Mouse (Mus musculus) macrophage (primary cell): Measurements from ENCODE around the gene Cracr2b. TPM values are rescaled to one million over a fixed set of nuclear protein-coding genes. Genes with fewer than 3 reads are reported as not detected.

Source experiments
- H3K27ac ChIP-seq: fragments of 350-480 bp; formaldehyde crosslinking; 2 replicates; pipeline ENCODE4 v1.9.0; 2021
- H3K36me3 ChIP-seq: fragments of 350-480 bp; formaldehyde crosslinking; 2 replicates; pipeline ENCODE4 v1.9.0; 2021; ENCODE audit errors: inconsistent target
- H3K4me3 ChIP-seq: fragments of 350-480 bp; formaldehyde crosslinking; 2 replicates; pipeline ENCODE4 v1.9.0; 2021; ENCODE audit errors: inconsistent target
- H3K79me2 ChIP-seq: fragments of 350-480 bp; formaldehyde crosslinking; 2 replicates; pipeline ENCODE4 v1.9.0; 2021; ENCODE audit errors: inconsistent target
- WGBS: methylation state at CpG from one replicate; pipeline ENCODE4 v1.1.7; 2026; ENCODE audit warnings: inconsistent platforms; ENCODE audit not compliant: missing documents; 5-methylcytosine and 5-hydroxymethylcytosine counted together
- polyA plus RNA-seq: library from polyadenylated mRNA; stranded (reverse); fragments of 250-400 nt; gene quantifications from 3 replicates; pipeline ENCODE4 v1.2.4, GENCODE M21; 2018; ENCODE audit warnings: inconsistent platforms

Gene Cracr2b
- polyA plus RNA-seq, 1 experiment from 2014 or later, result 22.0 TPM

DNA sequence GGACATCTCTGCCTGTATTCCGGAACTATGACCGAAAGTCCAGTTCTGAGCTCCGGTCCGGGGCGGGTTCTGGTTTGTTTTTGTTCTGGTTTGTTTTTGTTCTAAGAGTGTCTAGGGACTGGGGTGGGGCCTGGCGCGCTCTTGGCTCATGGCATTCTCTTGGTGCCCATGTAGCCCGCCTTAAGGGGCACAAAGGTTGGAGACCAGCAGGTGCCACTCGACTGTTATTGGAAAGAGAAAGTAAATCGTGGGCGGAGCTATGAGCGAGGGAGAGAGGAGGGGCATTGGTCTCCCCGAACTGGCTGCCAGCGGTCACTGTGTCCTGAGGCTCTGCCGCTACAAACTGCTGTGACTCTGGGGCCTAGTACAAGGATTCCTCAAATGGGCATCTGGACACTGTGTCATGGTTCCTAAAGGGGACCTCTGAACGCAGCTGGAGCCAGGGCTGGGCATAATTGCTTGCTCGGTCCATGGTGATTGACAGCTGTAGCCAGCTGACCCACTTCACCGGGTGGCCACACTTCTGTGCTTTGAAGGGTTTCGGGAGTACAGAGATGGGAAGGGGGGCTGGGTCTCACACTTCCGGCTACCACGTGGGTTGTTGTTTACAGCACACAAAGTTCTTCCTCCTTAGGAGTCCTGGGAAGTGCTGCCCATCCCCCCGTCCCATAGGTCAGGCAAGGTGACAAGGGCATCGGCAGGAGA, 5.1 kb upstream of the Cracr2b start:
- peak overlapping the region; percentile 77 for H3K27ac ChIP-seq
- H3K79me2 ChIP-seq, result peaks cover 21% of the 10 kb centered on the region
- WGBS, result 2% methylated on average over 20 of the region's 23 CpGs
- H3K36me3 ChIP-seq, result peaks cover 18% of the 10 kb centered on the region; the same call in 1 of the 2 replicates
- peak overlapping the region; percentile 90 for H3K4me3 ChIP-seq

DNA sequence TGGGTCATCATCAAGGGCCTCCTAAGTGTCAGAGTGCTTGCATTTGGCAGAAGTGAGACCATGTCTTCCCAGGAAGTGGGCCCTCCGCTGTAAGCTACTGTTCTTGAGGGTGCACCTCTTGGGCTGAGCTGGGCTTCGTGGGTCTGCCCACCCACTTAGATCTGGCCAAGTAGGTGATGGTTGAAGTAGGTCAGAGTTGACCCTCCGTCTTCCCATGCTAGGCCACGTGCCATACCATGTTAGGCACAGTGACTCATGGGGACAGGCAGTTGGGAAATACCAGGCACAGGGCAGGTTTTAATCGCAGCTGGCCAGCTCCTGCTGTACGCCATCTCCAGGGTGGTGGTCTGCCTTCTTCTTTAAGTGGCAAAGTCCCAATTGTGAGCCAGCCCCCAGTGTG, 4.2 kb upstream of the Cracr2b start:
- 39% methylated on average over 6 of the region's 6 CpGs for WGBS
- Histone ChIP-seq H3K27ac (peak overlapping the region; percentile 77), H3K36me3 (peaks cover 15% of the 10 kb centered on the region; the same call in 1 of the 2 replicates), H3K4me3 (no peak overlapping the region; the same call in 1 of the 2 replicates), H3K79me2 (peaks cover 21% of the 10 kb centered on the region)

DNA sequence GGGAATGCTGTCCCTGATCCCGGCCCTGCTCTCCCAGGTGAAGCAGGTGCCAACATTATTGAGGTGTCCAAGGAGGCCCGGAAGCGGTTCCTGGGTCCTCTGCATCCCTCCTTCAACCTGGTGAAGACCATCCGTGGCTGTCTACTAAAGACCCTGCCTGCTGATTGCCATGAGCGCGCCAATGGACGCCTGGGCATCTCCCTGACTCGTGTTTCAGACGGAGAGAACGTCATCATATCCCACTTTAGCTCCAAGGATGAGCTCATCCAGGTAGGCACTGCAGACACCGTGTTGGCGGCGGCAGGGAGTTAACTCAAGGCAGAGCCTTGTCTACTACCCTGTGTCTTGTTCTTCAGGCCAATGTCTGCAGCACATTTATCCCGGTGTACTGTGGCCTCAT, 3.7 kb upstream of the Cracr2b start:
- peaks cover 15% of the 10 kb centered on the region; the same call in 1 of the 2 replicates for H3K36me3 ChIP-seq
- 87% methylated on average over 14 of the region's 14 CpGs for WGBS
- H3K4me3 ChIP-seq, result no peak overlapping the region
- H3K79me2 ChIP-seq, result peaks cover 24% of the 10 kb centered on the region
- 0 out of 2 replicates have a peak overlapping the region, but pooled peaks have one; percentile 77 for H3K27ac ChIP-seq

DNA sequence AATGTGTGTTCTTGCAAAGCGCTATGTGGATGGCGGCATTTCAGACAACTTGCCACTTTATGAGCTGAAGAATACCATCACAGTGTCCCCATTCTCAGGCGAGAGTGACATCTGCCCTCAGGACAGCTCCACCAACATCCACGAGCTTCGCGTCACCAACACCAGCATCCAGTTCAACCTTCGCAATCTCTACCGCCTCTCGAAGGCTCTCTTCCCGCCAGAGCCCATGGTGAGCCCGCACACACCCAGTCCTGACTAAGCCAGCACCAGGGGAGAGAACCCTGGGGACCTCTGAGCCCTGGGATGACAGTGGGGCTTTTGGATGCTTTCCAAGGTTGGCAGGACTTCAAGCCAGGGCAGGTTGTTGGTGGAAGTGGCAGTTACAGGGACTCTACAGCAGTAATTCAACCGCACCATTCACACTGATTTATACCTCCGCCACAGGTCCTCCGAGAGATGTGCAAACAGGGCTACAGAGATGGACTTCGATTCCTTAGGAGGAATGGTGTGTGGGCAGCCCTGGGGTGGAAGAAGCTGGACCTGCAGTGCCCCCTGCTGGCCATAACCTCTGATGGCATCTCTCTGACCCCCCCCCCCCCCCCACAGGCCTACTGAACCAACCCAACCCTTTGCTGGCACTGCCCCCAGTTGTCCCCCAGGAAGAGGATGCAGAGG, 2.8 kb upstream of the Cracr2b start:
- peaks cover 27% of the 10 kb centered on the region for H3K79me2 ChIP-seq
- WGBS, result 90% methylated on average over 15 of the region's 15 CpGs
- no peak overlapping the region for H3K27ac ChIP-seq
- H3K4me3 ChIP-seq, result no peak overlapping the region
- peaks cover 15% of the 10 kb centered on the region; the same call in 1 of the 2 replicates for H3K36me3 ChIP-seq

DNA sequence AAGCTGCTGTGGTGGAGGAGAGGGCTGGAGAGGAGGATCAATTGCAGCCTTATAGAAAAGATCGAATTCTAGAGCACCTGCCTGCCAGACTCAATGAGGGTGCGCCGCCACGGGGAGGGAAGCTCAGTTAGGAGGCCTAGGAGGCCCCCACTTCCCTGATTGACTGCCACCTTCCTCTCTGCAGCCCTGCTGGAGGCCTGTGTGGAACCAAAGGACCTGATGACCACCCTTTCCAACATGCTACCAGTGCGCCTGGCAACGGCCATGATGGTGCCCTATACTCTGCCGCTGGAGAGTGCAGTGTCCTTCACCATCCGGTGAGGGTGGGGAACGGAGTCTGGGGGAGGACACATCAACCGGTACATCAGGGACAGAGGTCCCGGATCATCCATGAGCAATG, 2.2 kb upstream of the Cracr2b start:
- WGBS, result 83% methylated on average over 9 of the region's 11 CpGs
- peaks cover 15% of the 10 kb centered on the region; the same call in 1 of the 2 replicates for H3K36me3 ChIP-seq
- peaks cover 27% of the 10 kb centered on the region for H3K79me2 ChIP-seq
- H3K4me3 ChIP-seq, result no peak overlapping the region
- no peak overlapping the region for H3K27ac ChIP-seq

DNA sequence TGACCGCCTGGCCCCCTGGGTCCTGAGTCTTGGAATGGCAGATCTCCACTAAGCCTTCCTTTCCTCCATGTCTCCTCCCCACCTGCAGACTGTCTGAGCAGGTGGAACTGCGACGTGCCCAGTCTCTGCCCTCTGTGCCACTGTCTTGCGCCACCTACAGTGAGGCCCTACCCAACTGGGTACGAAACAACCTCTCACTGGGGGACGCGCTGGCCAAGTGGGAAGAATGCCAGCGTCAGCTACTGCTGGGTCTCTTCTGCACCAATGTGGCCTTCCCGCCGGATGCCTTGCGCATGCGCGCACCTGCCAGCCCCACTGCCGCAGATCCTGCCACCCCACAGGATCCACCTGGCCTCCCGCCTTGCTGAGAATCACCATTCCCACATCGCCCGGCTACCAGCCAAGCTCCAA, 1.6 kb upstream of the Cracr2b start:
- H3K36me3 ChIP-seq, result peaks cover 15% of the 10 kb centered on the region; the same call in 1 of the 2 replicates
- H3K4me3 ChIP-seq, result no peak overlapping the region
- H3K27ac ChIP-seq, result no peak overlapping the region
- 90% methylated on average over 13 of the region's 17 CpGs for WGBS
- peaks cover 27% of the 10 kb centered on the region for H3K79me2 ChIP-seq

DNA sequence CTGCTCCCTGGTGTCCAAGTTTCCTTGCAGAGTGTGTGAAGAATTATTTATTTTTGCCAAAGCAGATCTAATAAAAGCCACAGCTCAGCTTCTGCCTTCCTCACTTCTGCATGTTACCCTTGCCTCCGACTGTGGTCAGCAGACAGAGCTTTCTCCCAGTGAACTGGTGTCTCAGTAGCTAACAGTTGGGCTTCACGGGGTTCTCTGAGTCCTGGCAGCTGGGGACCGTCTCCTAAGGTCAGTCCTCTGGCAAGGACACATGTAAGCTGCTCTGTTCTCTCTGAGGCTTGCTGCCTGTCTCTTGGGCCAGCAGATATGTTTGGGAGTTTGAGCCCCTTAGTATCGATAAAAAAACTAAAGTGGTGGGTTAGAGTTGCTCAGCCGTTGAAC, 898 bp upstream of the Cracr2b start:
- Histone ChIP-seq H3K79me2 (peaks cover 27% of the 10 kb centered on the region), H3K27ac (peak overlapping the region; percentile 58), H3K4me3 (no peak overlapping the region), H3K36me3 (peaks cover 15% of the 10 kb centered on the region; the same call in 1 of the 2 replicates)
- 84% methylated on average over 5 of the region's 5 CpGs for WGBS

DNA sequence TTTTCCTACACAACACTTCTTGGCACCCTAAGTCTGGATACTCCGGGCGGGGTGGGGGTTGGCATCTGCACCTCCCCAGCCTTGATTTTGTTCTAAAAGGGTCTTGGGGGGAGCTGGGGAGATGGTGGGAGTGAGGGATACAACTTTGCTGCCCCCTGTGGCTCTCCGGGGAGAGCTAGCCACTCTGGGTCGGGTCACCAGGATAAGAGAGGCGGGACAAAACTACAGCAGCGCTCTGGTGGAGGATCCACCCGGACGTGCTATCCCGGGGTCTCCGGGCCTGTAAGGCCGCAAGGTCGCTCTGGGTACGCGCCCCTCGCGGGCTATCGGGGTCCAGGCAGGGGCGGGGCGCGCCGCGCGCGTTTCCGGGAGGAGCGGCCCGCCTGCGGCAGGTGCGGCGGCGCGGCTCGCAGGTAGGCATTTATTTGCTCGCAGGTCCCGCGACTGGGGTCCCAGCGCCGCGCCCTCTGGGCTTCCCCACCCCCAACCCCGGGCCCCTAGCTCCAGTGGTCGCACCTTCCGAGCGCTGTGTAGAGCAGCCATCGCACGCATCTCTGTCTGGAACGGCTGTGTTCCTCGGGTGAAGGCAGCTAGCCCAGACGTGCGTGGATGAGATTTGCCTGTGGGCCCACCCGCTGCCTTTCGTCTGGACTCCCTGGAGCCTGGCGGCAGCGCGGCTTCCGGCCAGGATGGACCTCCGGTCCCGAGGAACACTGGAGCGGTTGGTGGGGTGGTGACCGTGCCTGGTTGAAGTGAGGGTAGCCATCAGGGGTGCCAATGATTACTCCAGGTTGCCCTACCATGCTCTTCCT, 833 bp downstream of the Cracr2b start:
- peak overlapping the region; percentile 58 for H3K27ac ChIP-seq
- 5% methylated on average over 59 of the region's 59 CpGs for WGBS
- H3K36me3 ChIP-seq, result peaks cover 15% of the 10 kb centered on the region; the same call in 1 of the 2 replicates
- peak overlapping the region; percentile 38 for H3K4me3 ChIP-seq
- H3K79me2 ChIP-seq, result peaks cover 17% of the 10 kb centered on the region

DNA sequence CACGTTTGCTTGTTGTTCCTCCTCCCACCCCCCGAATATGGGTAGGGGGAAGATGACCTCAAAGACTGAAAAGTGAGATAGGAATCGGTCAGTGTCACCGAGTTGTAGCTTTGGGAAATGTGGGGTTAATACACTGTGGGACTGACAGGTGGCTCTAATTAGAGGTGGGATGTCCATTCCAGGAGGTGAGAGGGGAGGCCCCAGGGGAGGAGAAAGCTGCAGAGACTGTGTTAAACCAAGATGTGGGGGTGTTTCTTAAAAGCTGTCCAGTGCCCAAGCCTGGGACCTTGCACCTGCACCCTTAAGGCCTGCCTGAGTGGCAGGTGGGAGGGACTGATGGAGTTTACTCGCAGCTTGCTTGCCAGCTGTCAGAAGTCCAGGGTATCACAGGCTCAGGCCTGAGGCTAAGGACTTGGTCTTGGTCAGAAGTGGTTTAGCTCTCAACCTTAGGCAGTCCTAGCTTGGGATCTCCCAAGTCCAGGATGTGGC, 1.5 kb downstream of the Cracr2b start:
- Histone ChIP-seq H3K79me2 (peaks cover 11% of the 10 kb centered on the region; the same call in 1 of the 2 replicates), H3K27ac (no peak overlapping the region), H3K4me3 (peak overlapping the region; percentile 12), H3K36me3 (peaks cover 15% of the 10 kb centered on the region; the same call in 1 of the 2 replicates)
- WGBS, result 49% methylated on average over 5 of the region's 5 CpGs

DNA sequence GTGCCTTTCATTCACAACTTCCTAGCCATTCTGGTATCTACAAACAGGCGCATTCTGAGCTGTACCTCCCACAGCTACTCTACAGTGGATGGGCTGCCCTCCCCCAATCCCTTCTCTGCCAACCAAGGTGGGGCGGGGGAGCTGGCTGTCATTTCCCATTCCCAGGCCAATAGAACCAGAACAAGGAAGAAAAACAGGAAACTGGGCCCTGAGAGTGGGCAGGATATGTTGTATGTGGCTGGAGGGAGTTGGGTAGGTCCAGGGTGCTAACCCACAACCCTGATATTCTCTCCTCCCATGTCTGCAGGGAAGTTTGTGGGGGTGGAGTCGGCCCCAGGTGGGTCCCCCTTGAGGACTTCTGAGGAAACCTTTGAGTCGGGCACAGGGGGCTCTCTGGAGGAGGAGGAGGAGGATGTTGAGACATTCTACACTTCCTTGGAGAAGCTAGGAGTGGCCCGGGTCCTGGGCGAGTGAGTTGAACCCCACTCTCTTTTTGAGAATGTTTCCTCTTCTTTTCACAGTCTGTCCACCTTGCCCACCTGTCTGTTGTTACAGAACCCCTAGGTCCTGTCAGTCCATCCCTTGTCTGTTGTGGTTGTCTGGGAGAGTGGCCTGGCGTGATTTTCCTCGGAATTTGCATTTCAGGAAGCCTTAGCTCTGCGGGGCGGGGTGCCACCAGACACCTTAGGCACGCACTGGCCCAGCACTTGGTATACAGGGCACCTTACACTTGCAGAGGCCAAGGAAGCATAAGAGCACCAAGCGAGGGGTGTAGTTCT, 3.1 kb downstream of the Cracr2b start:
- 39% methylated on average over 12 of the region's 12 CpGs for WGBS
- Histone ChIP-seq H3K4me3 (no peak overlapping the region), H3K79me2 (peaks cover 23% of the 10 kb centered on the region), H3K36me3 (peaks cover 3% of the 10 kb centered on the region; the same call in 1 of the 2 replicates), H3K27ac (no peak overlapping the region)

DNA sequence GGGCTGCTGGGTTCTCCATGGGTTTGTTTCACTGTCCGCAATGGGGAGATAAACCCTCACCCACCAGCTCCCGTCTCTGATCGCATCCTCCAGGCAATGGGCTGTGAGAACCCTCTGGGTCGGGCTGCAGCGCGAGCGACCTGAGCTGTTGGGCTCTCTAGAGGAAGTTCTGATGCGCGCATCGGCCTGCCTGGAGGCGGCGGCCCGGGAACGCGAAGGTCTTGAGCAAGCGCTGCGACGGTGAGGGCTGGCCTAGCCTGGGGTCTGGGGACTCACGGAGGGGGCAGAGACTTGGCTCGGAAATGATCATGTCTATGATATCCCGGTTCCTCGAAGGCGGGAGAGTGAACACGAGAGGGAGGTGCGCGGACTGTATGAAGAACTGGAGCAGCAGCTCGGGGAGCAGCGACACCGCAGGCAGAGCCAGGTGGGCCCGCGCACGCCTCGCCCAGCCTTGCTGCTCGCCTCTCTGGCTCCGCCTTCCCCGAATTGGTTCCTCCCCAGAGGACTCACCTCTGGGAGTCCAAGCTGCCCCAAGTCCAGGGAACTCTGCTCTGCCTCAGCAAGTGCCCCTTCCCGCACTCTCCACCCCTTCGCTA, 3.8 kb downstream of the Cracr2b start:
- H3K36me3 ChIP-seq, result no peaks in the 10 kb centered on the region; the same call in 1 of the 2 replicates
- peaks cover 30% of the 10 kb centered on the region for H3K79me2 ChIP-seq
- no peak overlapping the region for H3K4me3 ChIP-seq
- WGBS, result 28% methylated on average over 38 of the region's 38 CpGs
- no peak overlapping the region for H3K27ac ChIP-seq

DNA sequence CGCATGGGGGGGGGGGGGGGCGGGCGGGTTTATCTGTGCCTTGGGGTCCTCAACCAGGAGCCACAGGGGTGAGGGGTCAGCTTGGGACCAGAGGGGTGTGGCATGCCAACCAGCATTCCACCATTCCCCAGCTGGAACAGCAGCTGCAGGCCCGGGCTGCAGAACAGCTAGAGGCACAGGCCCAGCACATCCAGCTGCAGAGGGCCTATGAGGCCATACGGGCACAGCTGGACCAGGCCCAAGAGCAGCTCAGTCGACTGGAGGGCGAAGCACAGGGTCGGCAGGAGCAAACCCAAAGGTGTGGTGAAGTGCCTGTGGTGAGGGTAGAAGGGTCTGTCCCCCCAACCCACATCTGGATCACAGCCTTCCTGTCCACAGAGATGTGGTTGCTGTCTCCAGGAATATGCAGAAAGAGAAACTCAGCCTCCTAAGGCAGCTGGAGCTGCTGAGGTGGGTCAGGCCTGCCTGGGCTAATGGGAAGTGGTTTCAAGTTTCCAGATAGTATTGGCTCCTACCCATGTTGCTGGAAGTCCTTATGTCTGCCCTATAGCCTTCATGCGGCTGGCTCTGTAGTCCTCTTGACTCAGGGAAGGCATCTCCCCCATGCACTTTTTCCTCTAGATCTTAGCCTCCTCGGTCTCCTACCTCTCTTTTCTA, 4.6 kb downstream of the Cracr2b start:
- peak overlapping the region; percentile 2; the same call in 1 of the 2 replicates for H3K4me3 ChIP-seq
- H3K27ac ChIP-seq, result peak overlapping the region; percentile 78
- WGBS, result 57% methylated on average over 9 of the region's 10 CpGs
- peaks cover 6% of the 10 kb centered on the region; the same call in 1 of the 2 replicates for H3K36me3 ChIP-seq
- H3K79me2 ChIP-seq, result peaks cover 38% of the 10 kb centered on the region

DNA sequence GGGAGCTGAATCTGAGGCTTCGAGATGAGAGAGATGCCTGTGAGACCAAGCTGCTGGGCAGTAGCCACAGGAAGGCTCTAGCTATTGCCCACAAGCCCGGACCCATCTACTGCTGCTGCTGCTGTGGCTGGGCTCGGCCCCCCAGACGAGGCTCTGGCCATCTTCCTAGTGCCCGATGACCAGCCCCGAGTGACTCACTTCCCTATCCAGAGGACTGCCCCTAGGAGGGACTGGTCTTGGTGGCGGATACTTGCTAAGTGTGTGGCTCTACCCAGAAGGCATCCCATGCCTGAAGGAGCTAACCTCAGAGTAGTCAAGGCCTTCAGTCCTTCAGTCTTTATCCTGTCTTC, 5.1 kb downstream of the Cracr2b start:
- H3K4me3 ChIP-seq, result peak overlapping the region; percentile 2; the same call in 1 of the 2 replicates
- 31% methylated on average over 6 of the region's 7 CpGs for WGBS
- peaks cover 9% of the 10 kb centered on the region; the same call in 1 of the 2 replicates for H3K36me3 ChIP-seq
- peaks cover 40% of the 10 kb centered on the region for H3K79me2 ChIP-seq
- peak overlapping the region; percentile 78 for H3K27ac ChIP-seq
